Mouse (Mus musculus): Measurements from ENCODE around the gene Thg1l.
A peak's percentile ranks its signal among the peaks of the same experiment; 100 is the strongest.

Gene Thg1l

DNA sequence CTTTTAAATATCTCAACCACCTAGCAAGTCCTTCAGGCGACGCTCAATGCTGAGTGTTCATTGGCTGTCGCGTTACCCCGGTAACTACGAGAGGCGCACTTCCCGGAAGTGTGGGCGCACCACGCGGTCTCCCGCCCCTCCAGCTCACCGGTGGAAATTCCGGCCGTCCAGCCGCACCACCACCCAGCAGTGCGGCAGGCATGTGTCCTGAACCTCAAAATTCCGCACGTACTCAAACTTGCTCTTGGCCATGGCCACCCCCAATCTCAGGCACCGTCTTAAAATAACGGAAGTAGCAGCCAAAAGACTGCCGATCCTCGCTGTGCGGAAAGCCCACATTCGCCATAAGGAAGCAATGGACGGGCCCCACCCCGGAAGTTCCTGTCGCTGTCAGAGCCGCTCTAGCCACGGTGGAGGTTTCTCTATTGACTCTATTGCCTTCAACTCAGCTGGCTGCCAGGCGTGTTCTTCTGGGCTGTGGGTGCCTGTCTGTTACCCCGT is at the start of gene Thg1l:
Gene Thg1l, minus strand, starts transcription at position 368 of the 501 bp plus-strand sequence.
- DNase-seq (ENCODE audit: extremely low spot score, low spot score) = peak; percentile 94

DNA sequence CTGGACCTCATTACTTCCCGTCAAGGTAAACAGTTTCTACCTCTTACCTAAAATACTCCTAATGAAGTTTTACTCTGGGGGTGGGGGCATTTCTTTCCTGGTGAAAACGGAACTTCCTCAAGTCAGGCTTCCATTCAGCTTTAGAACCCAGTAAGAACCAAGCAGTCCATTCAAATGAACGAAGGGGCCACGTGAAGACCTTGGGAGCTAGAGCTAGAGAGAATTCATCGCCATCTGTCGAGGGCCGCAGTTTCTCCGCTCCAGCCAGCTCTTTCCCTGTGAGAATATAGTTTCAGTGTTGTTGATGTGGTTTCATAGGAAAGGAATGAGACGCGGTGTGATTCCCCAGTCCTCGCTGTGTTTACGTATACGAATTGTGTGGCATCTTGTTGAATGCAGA is 36.8 kb upstream of the Thg1l start:
- no peak for DNase-seq (ENCODE audit: extremely low spot score, low spot score)

GRCm38 (mm10) chr11:45991604-45992003 is 36.3 kb upstream of the Thg1l start:
- peak; percentile 31 for DNase-seq (ENCODE audit: extremely low spot score, low spot score)

GRCm38 (mm10) chr11:45980893-45981253 is 25.6 kb upstream of the Thg1l start:
- DNase-seq (ENCODE audit: extremely low spot score, low spot score) = no peak

DNA sequence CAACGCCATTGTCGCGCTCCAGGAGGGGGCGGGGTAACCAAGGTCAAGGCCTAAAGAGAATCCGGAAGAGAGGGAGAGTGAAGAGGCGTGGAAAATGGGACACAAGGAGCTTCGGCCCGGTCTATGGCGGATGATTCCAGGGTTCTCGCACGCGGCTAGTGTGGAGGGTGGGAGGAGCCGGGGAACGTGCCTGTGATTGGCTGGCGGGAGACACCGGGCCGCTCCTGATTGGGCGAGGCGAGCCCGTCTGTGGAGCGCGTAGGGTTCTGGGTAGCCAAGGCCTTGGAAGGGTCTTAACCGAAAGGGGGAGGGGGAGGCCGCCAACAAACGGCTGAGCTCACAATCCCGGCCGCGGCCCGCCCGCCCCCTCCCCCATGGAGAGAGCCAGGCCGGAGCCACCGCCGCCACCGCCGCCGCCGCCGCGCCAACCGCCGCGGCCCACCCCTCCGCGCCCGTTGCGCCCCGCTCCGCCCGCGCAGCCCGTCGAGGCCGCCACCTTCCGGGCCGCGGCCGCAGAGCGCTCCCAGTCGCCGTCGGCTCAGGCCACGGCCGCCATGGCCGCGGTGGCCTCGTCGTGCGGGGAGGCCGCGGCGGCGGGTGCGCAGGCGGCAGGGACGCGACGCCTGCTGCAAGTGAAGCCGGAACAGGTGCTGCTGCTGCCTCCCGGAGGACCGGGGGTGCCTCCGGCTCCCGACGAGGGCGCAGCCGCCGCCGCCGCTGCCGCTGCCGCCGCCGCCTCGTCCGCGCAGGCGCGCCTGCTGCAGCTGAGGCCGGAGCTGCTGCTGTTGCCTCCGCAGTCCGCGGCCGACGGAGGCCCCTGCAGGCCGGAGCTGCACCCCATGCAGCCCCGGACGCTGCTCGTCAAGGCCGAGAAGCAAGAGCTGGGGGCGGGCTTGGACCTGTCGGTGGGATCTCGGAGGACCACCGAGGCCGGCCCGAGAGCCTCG is 24.9 kb upstream of the Thg1l start, which contains the start of gene Sox30:
Gene Sox30, plus strand, starts transcription at position 365 of the 947 bp plus-strand sequence.
- peak; percentile 74 for DNase-seq (ENCODE audit: extremely low spot score, low spot score)

DNA sequence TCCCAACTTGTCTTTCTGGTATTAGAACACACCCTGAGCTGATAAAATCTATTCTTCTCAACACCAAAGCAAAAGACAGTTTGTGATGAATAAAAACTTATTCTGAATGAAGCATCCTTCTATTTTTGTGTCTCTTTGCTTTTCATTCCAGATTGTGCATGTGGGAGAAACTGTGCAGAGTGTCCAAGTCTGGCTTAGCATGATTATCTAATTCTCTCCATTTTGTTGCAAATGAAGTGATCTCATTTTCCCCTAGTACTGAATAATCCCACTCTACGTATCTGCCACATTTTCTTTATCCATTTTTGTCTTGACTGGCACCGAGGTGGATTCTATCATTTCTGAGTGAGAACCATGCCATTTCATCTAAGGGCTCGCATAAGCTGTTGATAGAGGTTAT is 20.8 kb upstream of the Thg1l start:
- no peak for DNase-seq (ENCODE audit: extremely low spot score, low spot score)

- DNase-seq (ENCODE audit: extremely low spot score, low spot score) = no peak
Observed at GRCm38 (mm10) chr11:45974466-45974865, 19.2 kb upstream of the Thg1l start.

DNA sequence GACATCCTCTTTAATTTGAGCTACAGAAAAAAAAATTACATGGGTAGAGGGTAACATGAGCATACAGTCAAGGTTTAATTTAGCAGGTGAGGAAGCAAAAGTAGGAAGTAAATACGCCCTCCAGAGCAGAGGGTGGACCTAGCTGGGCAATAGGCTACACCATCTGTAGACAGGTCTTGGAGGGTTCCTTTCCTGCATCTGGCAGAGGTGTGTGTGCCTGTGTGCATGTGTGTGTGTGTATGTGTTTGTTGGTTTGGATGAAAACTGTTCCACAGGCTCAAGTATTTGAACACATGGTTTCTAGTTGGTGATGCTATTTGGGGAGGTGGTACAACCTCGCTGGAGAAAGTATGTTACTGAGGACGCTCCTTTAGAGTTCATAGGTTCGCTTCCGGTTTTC is 18.3 kb upstream of the Thg1l start:
- no peak for DNase-seq (ENCODE audit: extremely low spot score, low spot score)

GRCm38 (mm10) chr11:45968466-45968865 is 13.2 kb upstream of the Thg1l start:
- DNase-seq (ENCODE audit: extremely low spot score, low spot score) = no peak

DNA sequence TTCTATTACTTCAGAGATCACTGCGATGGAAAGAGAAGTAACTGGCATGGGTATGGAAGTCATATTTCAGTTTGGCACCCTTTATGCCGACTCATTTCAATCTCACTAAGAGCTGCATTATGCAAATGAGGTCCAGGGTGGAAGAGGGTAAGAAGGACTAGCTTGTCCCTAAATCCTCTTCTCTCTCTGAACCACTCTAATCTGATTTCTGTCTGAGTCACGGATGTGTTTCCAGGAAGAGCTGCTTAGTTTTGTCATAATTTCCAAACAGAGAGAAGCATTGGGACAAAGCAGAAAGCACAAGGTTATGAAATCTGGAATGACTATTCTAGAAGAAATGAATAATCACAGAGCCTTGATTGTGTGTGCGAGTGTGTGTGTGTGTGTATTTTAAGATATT is 11.6 kb upstream of the Thg1l start:
- no peak for DNase-seq (ENCODE audit: extremely low spot score, low spot score)

DNA sequence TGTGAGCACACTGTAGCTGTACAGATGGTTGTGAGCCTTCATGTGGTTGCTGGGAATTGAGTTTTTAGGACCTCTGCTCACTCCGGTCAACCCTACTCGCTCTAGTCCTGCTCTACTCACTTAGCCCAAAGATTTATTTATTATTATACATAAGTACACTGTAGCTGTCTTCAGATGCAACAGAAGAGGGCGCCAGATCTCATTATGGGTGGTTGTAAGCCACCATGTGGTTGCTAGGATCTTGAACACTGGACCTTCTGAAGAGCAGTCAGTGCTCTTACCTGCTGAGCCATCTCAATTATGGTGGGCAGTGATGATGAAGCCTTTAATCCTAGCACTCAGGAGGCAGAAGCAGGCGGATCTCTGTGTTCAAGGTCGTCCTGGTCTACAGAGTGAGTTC is 4.7 kb upstream of the Thg1l start:
- no peak for DNase-seq (ENCODE audit: extremely low spot score, low spot score)

DNA sequence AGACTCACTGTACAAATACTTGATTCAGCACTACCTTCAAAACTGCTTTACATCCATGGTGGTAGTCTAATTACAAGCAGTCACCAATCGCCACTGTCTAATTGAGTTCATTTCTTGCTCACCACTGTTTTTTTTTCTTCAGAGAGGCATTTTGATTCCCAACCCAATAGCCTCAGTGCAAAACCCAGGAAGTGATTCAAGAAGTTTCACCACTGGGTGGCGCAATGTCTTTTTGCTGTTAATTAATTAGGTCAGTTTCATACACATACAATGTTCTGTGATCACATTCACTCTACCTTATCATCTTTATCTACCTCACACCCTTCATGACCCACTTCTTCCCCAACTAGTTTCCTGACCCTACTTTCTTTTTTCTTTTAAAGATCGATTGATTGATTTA is 4.3 kb upstream of the Thg1l start:
- DNase-seq (ENCODE audit: extremely low spot score, low spot score) = no peak

GRCm38 (mm10) chr11:45947491-45947890 is 7.8 kb downstream of the Thg1l start:
- DNase-seq (ENCODE audit: extremely low spot score, low spot score) = no peak

DNA sequence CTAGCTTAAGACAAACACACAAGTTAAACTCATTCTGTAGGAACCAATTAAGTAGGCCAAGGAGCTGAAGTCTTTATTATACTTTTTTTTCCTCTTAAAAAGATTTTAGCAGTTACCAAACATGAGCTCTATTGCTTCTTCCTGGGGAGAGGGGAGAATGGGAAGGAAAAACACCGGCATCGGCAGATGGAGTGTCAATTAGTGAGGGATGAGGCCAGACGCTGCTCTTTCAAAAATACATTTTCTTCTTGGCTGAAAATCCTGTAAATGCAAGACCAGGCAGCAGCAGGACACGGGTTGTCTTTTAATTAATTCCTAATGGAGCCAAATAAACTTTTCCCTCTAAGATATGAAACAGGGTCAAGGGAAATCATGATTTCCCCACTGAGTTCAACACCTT is 8.5 kb downstream of the Thg1l start:
- DNase-seq (ENCODE audit: extremely low spot score, low spot score) = no peak

GRCm38 (mm10) chr11:45944643-45945156 is 10.6 kb downstream of the Thg1l start, which contains the start of gene Lsm11:
Gene Lsm11 (minus strand): TSS chr11:45944935.
- DNase-seq (ENCODE audit: extremely low spot score, low spot score) = peak; percentile 99

GRCm38 (mm10) chr11:45943891-45944642 is 11.2 kb downstream of the Thg1l start:
- peak; percentile 39 for DNase-seq (ENCODE audit: extremely low spot score, low spot score)

- no peak for DNase-seq (ENCODE audit: extremely low spot score, low spot score)
Observed at GRCm38 (mm10) chr11:45943108-45943705, 12.1 kb downstream of the Thg1l start.

GRCm38 (mm10) chr11:45942281-45942680 is 13.0 kb downstream of the Thg1l start:
- no peak for DNase-seq (ENCODE audit: extremely low spot score, low spot score)

DNA sequence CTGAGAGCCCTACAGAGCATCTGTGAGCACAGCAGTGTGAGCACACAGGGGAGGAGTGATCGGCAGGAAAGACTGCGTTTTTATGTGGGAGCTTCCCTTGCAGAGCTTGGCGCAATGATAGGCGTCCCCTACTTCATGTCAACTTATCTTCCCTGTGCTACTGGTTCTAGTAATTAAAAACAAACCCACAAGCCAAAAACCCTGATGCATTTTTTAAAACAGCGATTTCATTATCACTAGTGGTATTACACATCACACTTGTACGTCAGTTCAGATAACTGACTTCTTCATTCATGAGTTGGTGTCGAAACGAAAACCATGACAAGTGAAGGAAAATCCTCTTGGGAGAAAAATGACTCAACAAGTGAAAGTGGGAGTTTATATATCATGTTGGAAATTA is 16.4 kb downstream of the Thg1l start:
- DNase-seq (ENCODE audit: extremely low spot score, low spot score) = no peak

- no peak for DNase-seq (ENCODE audit: extremely low spot score, low spot score)
Observed at GRCm38 (mm10) chr11:45937478-45937877, 17.8 kb downstream of the Thg1l start.

- DNase-seq (ENCODE audit: extremely low spot score, low spot score) = no peak
Observed at GRCm38 (mm10) chr11:45932771-45933170, 22.5 kb downstream of the Thg1l start.

All from neural tube, embryonic 10.5 days (tissue).